Mouse (Mus musculus): ENCODE measurements around the gene Tcl1.
"Not testable (repeated sequence)": the region's sequence is repeated elsewhere in the genome, so short reads cannot be mapped to it uniquely, and the experiment has no call there.

The Tcl1 gene

DNA sequence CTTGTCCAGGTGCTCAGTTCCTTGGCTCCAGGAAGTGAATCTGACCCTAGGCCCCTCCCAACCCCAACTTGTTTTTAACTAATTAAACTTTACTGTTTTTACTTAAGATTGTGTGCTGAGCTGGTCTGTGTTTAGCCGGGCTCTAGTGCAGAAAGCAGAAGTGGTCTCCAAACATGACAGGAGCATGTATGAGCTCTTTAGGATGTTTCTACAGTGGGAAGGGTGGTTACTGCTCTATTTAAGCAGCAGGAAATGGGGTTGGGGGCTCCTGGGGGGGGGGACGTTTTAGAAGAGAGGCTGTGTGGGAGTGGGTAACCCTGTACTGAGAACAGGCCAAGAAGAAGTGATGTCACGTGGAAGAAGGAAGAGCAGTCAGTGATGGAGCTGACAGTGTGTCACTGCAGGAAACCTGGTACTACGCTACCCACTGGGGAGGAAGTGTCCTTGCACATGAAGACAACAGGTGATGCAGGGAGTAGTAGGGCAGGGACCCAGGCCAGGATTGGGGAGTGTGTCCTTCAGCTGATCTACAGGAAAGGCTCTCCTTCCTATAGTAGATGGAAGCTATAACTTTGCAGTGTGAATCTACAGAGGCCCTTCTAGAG, 41.5 kb downstream of the Tcl1 start:
- DNase-seq (ENCODE audit: low spot score in 2 of 2): not testable (repeated sequence)

DNA sequence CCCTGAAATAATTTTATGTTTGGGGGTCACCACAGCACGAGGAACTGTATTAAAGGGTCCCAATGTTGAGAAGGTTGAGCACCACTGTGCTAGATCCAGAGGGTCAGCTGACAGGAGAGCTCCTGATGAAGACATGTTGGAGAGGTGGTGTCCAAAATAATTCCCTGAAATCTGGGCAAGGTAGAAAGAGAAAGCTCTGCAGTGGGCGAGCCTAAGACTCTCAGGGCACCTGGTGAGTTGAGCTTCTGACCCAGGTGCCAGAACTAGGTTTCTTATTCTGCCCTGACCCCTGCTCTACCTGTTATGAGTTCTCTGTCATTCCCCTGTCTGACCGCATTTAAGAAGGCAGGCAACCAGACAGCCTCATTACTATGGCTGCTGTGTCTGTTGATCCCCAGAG, 46.5 kb downstream of the Tcl1 start, which contains the start of gene Tcl1b5:
Gene Tcl1b5 (plus strand): TSS at position 301 of the 400 bp plus-strand sequence.
- not testable (repeated sequence) for DNase-seq (ENCODE audit: low spot score in 2 of 2)

- DNase-seq (ENCODE audit: low spot score in 2 of 2): peak; percentile 59 to 78
Observed at GRCm38 (mm10) chr12:105174318-105174717, 48.3 kb downstream of the Tcl1 start.

DNA sequence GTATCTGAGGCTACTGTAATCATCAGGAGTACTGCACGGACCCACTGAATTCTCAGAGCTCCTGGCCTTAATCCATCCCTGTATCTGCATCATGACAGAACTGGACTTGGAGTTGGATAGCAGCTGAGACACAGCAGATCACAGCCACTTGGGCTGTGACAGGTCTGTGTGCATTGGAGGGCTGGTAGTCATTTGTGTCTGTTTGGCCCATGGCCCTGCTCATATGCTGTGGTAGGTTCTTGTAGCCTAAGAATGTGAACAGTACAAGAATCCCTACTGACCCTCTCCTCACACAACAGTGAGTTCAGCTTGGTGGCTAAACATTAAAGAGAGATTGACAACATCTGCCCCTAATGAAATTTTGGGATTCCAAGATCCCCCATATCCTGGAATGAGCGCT, 49.2 kb downstream of the Tcl1 start:
- no peak for DNase-seq (ENCODE audit: low spot score in 2 of 2)

All from spleen, postnatal 10 days (tissue).